Mouse (Mus musculus) liver, embryonic 15.5 days (tissue): ENCODE results near the gene Olfr720. TPM values are rescaled to one million over a fixed set of nuclear protein-coding genes. Genes with fewer than 3 reads are reported as not detected.

ENCODE experiments used
- ATAC-seq: fragments of 200-750 bp; cut with Nextera tagmentation; 2 replicates; pipeline ENCODE4 v1.8.0; 2017; ENCODE audit warnings: moderate number of reproducible peaks, mild to moderate bottlenecking, moderate library complexity; ENCODE audit not compliant: insufficient read depth
- H3K27ac ChIP-seq: fragments of 300-500 bp; sonication (generic); replicated peaks from 2 replicates; pipeline ENCODE4 v1.5.1; 2015; ENCODE audit warnings: mild to moderate bottlenecking, inconsistent platforms
- H3K27me3 ChIP-seq: fragments of 300-500 bp; sonication (generic); 2 replicates; pipeline ENCODE4 v1.6.1; 2015; ENCODE audit warnings: mild to moderate bottlenecking, inconsistent platforms
- H3K36me3 ChIP-seq: fragments of 300-500 bp; sonication (generic); replicated peaks from 2 replicates; pipeline ENCODE4 v1.6.1; 2015; ENCODE audit warnings: moderate library complexity, mild to moderate bottlenecking, inconsistent platforms
- H3K4me1 ChIP-seq: fragments of 300-500 bp; sonication (generic); replicated peaks from 2 replicates; pipeline ENCODE4 v1.6.1; 2015; ENCODE audit warnings: inconsistent platforms
- H3K4me2 ChIP-seq: fragments of 300-500 bp; sonication (generic); 2 replicates; pipeline ENCODE4 v1.6.1; 2015; ENCODE audit warnings: moderate library complexity, mild to moderate bottlenecking, inconsistent platforms
- H3K4me3 ChIP-seq: fragments of 300-500 bp; sonication (generic); replicated peaks from 2 replicates; pipeline ENCODE4 v1.5.1; 2015; ENCODE audit warnings: mild to moderate bottlenecking, inconsistent platforms
- H3K9ac ChIP-seq: fragments of 300-500 bp; sonication (generic); 2 replicates; pipeline ENCODE4 v1.6.1; 2015; ENCODE audit warnings: moderate library complexity, mild to moderate bottlenecking, inconsistent platforms
- H3K9me3 ChIP-seq: fragments of 300-500 bp; sonication (generic); replicated peaks from 2 replicates; pipeline ENCODE4 v1.6.1; 2016; ENCODE audit warnings: inconsistent platforms
- WGBS: fragments of 180-500 bp; shearing (Covaris S2); methylation state at CpG from one replicate; pipeline ENCODE4 v1.1.7; 2015; ENCODE audit warnings: mixed read lengths; ENCODE audit not compliant: insufficient replicate concordance; 5-methylcytosine and 5-hydroxymethylcytosine counted together
- polyA plus RNA-seq: library from polyadenylated mRNA; unstranded; fragments of >200 nt; fragmentation: Nextera tagmentation; extraction: Ambion mirVana; gene quantifications from 2 replicates; pipeline ENCODE4 v1.2.1, GENCODE M21; 2015

The Olfr720 gene
- not detected in 2 replicates for polyA plus RNA-seq

GRCm38 (mm10) chr14:14186738-14187137 is at the start of gene Olfr720:
TSS of gene Olfr720 (minus strand) at chr14:14186838.
- Histone ChIP-seq H3K4me3 (no peak within 1 kb of the TSS), H3K9ac (no peak within 1 kb of the TSS), H3K9me3 (no peaks in the 10 kb centered on the region), H3K27ac (no peak within 1 kb of the TSS), H3K4me1 (no peaks in the 10 kb centered on the region), H3K36me3 (no peaks in the 10 kb centered on the region), H3K27me3 (no peaks in the 10 kb centered on the region), H3K4me2 (no peak within 1 kb of the TSS)
- no peak for ATAC-seq
- WGBS: 53% methylated on average over 4 of the region's 4 CpGs

Other genes with a start within 250 kb of the Olfr720 start
- gene Atxn7, start 225.4 kb downstream of the Olfr720 start, polyA plus RNA-seq: 0.94 and 1.5 TPM in 2 replicates
- gene Thoc7, start 225.0 kb downstream of the Olfr720 start, polyA plus RNA-seq: 63.4 and 72.1 TPM in 2 replicates
- 107 and 116 TPM in 2 replicates for gene Psmd6, start 65.9 kb downstream of the Olfr720 start, polyA plus RNA-seq
- not detected in 2 replicates for gene Olfr31, start 136.0 kb upstream of the Olfr720 start, polyA plus RNA-seq
- 3.3 and 3.6 TPM in 2 replicates for gene Il3ra, start 159.4 kb upstream of the Olfr720 start, polyA plus RNA-seq
- gene Olfr721-ps1, start 214.5 kb upstream of the Olfr720 start, polyA plus RNA-seq: not detected in 2 replicates